Mouse (Mus musculus): Measurements from ENCODE around the gene Cdadc1. TPM values are rescaled to one million over a fixed set of nuclear protein-coding genes. Genes with fewer than 3 reads are reported as not detected.
"Not testable (repeated sequence)": the region's sequence is repeated elsewhere in the genome, so short reads cannot be mapped to it uniquely, and the experiment has no call there.

Cdadc1 gene
- total RNA-seq, 2 experiments from 2014 or later = 67.2 to 69.9 TPM

DNA sequence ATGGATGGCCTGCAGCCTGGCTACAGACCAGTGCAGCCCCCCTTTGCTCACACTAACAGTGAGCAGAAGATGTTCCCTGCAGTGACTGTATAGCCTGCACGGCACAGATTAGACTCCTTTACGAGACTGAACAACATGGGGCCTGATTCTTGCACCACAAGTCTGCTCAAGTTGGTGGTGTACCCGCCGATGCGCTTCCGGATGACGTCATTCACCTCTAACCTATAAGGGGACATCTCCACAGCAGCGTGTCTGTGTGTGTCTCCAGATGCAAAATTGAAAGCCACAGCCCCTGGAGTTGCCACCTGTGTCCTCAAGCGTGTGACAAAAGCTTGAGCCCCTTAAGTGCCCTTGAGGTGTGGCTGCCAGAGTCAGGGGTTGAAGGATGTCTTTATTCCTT, 32.3 kb upstream of the Cdadc1 start:
- no peak for DNase-seq (ENCODE audit: extremely low spot score in 1 of 2, low spot score in 2 of 2)
- TF ChIP-seq CTCF (IDR thresholded peaks at IDR 0.05) = no peak
- intact Hi-C loops (cut with DNase I) = no loop called here
- no peak overlapping the region for H3K27ac ChIP-seq
- H3K4me3 ChIP-seq = no peak overlapping the region

DNA sequence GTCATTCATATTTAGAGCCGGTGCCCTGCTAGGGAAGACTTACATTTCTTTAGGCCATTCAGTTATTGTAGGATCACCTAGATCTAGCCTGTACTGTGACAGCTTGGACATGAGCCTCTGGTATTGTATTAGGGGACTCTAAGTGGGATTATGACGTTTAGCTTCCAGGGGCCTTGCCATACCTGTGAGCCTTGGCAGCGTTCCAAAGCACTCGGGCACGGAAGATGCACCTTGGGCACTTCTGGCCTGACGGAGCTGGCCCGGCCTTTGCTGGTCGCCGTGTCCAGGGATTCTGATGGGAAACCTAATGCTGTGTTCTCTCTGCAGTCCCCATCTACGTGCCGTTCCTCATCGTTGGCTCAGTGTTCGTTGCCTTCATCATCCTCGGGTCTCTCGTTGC, 31.5 kb upstream of the Cdadc1 start:
- intact Hi-C loops (cut with DNase I) = no loop called here
- no peak overlapping the region for H3K27ac ChIP-seq
- DNase-seq (ENCODE audit: extremely low spot score in 1 of 2, low spot score in 2 of 2) = no peak
- no peak overlapping the region for H3K4me3 ChIP-seq
- TF ChIP-seq CTCF (IDR thresholded peaks at IDR 0.05) = no peak

DNA sequence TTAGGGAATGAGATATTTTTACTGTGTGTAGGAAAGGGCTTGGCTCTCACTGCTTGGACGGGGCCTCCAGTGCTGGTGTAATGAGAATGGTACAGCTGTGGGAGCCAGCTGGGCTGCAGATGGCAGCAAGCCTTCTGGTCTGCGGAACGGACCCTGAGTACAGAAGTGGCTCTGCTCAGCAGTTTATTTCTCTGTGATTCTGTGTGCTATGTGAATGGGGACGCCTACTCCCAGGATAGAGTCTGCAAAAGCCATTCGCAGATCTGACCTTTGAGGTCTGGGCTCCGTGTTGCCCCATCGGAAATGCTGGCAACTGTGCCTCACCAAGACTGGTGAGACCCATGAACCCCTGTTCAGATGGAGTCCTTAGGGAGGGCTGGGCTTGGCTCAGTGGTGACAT, 30.1 kb upstream of the Cdadc1 start:
- no peak for TF ChIP-seq CTCF (IDR thresholded peaks at IDR 0.05)
- DNase-seq (ENCODE audit: extremely low spot score in 1 of 2, low spot score in 2 of 2) = no peak
- Histone ChIP-seq H3K4me3 (no peak overlapping the region), H3K27ac (no peak overlapping the region)
- intact Hi-C loops (cut with DNase I) = no loop called here

- DNase-seq (ENCODE audit: extremely low spot score in 1 of 2, low spot score in 2 of 2) = no peak
- Histone ChIP-seq H3K27ac (no peak overlapping the region), H3K4me3 (no peak overlapping the region)
- intact Hi-C loops (cut with DNase I) = no loop called here
- no peak for TF ChIP-seq CTCF (IDR thresholded peaks at IDR 0.05)
These were observed 29.5 kb upstream of the Cdadc1 start for GRCm38 (mm10) chr14:59627142-59627680.

- TF ChIP-seq CTCF (IDR thresholded peaks at IDR 0.05) = no peak
- intact Hi-C loops (cut with DNase I) = no loop called here
- no peak for DNase-seq (ENCODE audit: extremely low spot score in 1 of 2, low spot score in 2 of 2)
- H3K4me3 ChIP-seq = no peak overlapping the region; the same call in 1 of the 2 replicates
- no peak overlapping the region for H3K27ac ChIP-seq
These were observed 29.0 kb upstream of the Cdadc1 start for GRCm38 (mm10) chr14:59626711-59627110.

GRCm38 (mm10) chr14:59625806-59626364, 28.1 kb upstream of the Cdadc1 start:
- DNase-seq (ENCODE audit: extremely low spot score in 1 of 2, low spot score in 2 of 2) = peak in 1 of 2 experiments; percentile 31
- intact Hi-C loops (cut with DNase I) = no loop called here
- no peak for TF ChIP-seq CTCF (IDR thresholded peaks at IDR 0.05)
- H3K27ac ChIP-seq = no peak overlapping the region
- peak overlapping the region; percentile 54 for H3K4me3 ChIP-seq

DNA sequence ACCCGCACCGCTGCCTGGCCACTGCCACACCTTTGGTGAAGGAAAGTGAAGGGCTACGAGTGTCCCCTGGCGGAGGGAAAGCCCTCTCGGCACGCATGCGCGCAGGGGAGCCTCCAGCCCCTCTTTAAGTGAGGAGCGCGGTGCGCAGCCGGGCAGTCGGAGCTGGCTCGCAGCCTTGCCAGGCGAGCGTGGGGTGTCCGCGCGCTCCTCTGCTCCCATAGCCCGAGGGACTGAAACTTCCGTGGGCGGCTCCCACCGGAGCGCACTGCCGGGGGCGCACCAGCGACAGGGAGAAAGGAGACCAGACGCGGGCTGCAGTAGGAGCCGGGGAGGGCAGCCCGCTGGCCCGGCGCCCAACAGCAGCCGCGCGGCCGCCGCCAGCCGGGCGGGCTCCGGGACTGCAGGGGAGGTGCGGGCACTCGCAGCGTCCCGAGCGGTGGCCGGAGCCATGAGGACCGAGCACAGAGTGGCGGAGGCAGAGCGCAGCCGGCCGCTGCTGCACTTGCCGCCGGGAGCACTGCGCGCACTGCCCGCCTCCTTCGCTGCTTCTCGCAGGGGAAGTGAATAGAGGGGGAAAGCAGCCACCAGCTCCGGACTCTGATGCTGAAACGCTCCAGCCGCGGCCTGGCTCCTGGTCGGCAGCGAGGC, 27.5 kb upstream of the Cdadc1 start, which contains the start of gene Shisa2:
TSS of gene Shisa2 (plus strand) at position 151 of the 648 bp plus-strand sequence.
- intact Hi-C loops (cut with DNase I) = no loop called here
- TF ChIP-seq CTCF (IDR thresholded peaks at IDR 0.05) = peak; percentile 39
- peak; percentile 69 to 74 for DNase-seq (ENCODE audit: extremely low spot score in 1 of 2, low spot score in 2 of 2)
- no peak within 1 kb of the TSS for H3K27ac ChIP-seq
- H3K4me3 ChIP-seq = peak within 1 kb of the TSS; percentile 54

DNA sequence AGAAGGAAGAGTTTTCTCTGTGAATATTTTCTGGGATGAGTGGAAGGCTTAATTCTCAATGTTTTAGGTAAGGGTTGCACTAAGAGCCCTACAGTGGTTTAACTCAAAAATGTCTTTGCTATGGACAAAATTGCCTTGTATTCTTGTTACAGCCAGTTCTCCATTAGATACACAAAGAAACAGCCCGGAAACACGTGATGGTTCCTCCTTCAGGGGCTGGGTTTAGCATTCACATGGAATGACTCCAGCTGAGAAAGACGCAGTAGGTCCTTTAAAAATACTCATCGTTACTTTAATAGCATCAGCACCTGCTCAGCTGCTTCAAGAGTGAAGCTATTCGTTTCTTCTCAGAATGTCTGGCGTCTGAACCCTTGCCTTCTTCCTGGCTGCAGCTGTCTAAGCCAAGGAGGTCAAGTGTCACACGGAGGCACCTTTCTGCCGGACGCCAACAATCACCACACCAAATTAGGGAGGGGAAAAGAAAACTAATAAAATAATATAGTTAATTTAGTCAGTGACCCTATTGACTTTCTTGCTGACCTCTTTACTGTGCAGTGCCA, 26.6 kb upstream of the Cdadc1 start:
- intact Hi-C loops (cut with DNase I) = no loop called here
- Histone ChIP-seq H3K4me3 (no peak overlapping the region), H3K27ac (no peak overlapping the region)
- no peak for TF ChIP-seq CTCF (IDR thresholded peaks at IDR 0.05)
- no peak for DNase-seq (ENCODE audit: extremely low spot score in 1 of 2, low spot score in 2 of 2)

DNA sequence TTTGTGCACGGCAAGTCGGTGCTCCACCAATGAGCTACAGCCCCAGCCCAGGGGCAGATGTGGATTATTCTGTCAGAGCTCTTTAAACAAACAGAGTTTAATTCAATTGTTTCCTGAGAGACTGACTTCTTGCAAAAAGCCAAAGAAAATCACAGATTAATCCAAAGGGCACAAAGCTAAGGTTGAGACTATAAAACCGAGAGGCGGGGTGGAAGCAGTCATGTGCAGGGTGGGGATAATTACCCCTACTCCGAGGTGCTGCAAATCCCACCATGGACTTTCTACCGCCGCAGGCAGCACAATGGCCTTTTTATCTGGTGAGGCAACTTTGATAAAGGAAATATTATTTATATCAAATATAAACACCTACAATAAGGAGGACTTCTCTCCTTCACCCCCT, 19.0 kb upstream of the Cdadc1 start:
- intact Hi-C loops (cut with DNase I) = no loop called here
- no peak for TF ChIP-seq CTCF (IDR thresholded peaks at IDR 0.05)
- H3K27ac ChIP-seq = no peak overlapping the region
- no peak overlapping the region for H3K4me3 ChIP-seq
- DNase-seq (ENCODE audit: extremely low spot score in 1 of 2, low spot score in 2 of 2) = no peak

DNA sequence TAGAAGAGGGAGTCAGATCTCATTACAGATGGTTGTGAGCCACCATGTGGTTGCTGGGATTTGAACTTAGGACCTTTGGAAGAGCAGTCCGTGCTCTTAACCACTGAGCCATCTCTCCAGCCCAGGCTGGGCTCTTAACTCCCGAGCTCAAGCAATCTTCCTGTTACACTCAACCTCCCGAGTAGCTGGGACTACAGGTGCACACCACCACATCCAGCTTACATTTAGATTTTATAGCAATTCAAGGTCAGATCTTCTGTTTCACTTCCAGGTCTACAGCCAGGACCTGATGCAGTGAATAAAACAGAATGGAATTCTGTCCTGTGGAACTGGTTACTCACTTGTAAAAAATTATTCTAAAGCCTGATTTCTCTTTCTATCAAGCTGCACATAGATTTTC, 16.4 kb upstream of the Cdadc1 start:
- H3K27ac ChIP-seq; intact Hi-C loops (cut with DNase I); H3K4me3 ChIP-seq; DNase-seq (ENCODE audit: extremely low spot score in 1 of 2, low spot score in 2 of 2): not testable (repeated sequence)

GRCm38 (mm10) chr14:59612920-59613625, 15.3 kb upstream of the Cdadc1 start:
- H3K4me3 ChIP-seq = no peak overlapping the region
- H3K27ac ChIP-seq = no peak overlapping the region
- peak; percentile 76 for TF ChIP-seq CTCF (IDR thresholded peaks at IDR 0.05)
- DNase-seq (ENCODE audit: extremely low spot score in 1 of 2, low spot score in 2 of 2) = peak; percentile 47 to 50
- intact Hi-C loops (cut with DNase I) = loop anchor here (2.0 kb wide), 1 partner anchor 330 kb away; no protein-coding TSS in a partner anchor

DNA sequence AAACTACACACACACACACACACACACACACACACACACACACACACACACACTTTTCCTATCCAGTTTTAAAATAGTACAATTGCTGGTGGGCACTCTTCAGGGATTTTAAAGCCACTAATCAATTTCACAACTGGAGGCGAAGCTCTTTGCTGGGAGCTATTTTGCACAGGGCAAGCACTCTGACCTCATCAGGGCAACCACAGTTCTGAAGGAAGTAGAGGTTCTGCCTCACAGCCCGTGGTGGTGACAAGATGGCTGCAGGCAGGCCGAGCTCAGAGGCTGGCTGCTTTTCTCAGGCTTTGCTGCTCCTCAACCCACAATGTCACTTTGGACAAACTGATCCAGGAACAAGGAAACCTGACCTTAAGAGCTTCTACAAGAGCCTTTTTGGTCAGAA, 9.3 kb upstream of the Cdadc1 start:
- intact Hi-C loops (cut with DNase I) = no loop called here
- Histone ChIP-seq H3K27ac (no peak overlapping the region), H3K4me3 (no peak overlapping the region)
- TF ChIP-seq CTCF (IDR thresholded peaks at IDR 0.05) = no peak
- DNase-seq (ENCODE audit: extremely low spot score in 1 of 2, low spot score in 2 of 2) = no peak

All from left cerebral cortex, adult 2 months (tissue).